Mouse (Mus musculus) cortical plate, adult 2 months (tissue): ENCODE data around the gene Hoxa10. TPM values are rescaled to one million over a fixed set of nuclear protein-coding genes. Genes with fewer than 3 reads are reported as not detected.
A peak's percentile ranks its signal among the peaks of the same experiment; 100 is the strongest.

Experiments used
- H3K27ac ChIP-seq: fragments of 200-500 bp; 2 replicates; pipeline ENCODE4 v1.5.1; 2012; ENCODE audit warnings: low read length, control low read depth, inconsistent platforms; ENCODE audit not compliant: insufficient read depth
- H3K4me1 ChIP-seq: fragments of 200-500 bp; 2 replicates; pipeline ENCODE4 v1.6.1; 2011; ENCODE audit warnings: low read length; ENCODE audit not compliant: control insufficient read depth, insufficient read depth
- H3K4me3 ChIP-seq: fragments of 200-500 bp; 2 replicates; pipeline ENCODE4 v1.5.1; 2011; ENCODE audit warnings: mild to moderate bottlenecking, low read length, control low read depth; ENCODE audit not compliant: insufficient read depth
- CTCF ChIP-seq: fragments of 200-500 bp; IDR thresholded peaks from 2 replicates; pipeline ENCODE4 v1.5.1; 2011; ENCODE audit warnings: mild to moderate bottlenecking, control low read depth, low read length; ENCODE audit not compliant: insufficient read depth; ENCODE audit errors: extremely low read depth
- POLR2A ChIP-seq: fragments of 200-500 bp; IDR thresholded peaks from 2 replicates; pipeline ENCODE4 v1.6.1; 2011; ENCODE audit warnings: mild to moderate bottlenecking, low read length, control low read depth; ENCODE audit not compliant: insufficient read depth; ENCODE audit errors: extremely low read depth
- polyA plus RNA-seq: library from polyadenylated mRNA; depleted of rRNA; stranded (reverse); fragments of >200 nt; gene quantifications from 2 replicates; pipeline ENCODE4 v1.2.3, GENCODE M21; 2012

Gene Hoxa10
- polyA plus RNA-seq, 1 experiment: not detected

GRCm38 (mm10) chr6:52211961-52212360 lies 28.7 kb downstream of the Hoxa10 start:
- Histone ChIP-seq H3K4me1 (no peaks in the 10 kb centered on the region), H3K27ac (no peak overlapping the region), H3K4me3 (no peak overlapping the region)
- TF ChIP-seq POLR2A (no peak), CTCF (no peak)

GRCm38 (mm10) chr6:52211170-52211935 lies 29.3 kb downstream of the Hoxa10 start:
- Histone ChIP-seq H3K4me1 (no peaks in the 10 kb centered on the region), H3K27ac (no peak overlapping the region), H3K4me3 (no peak overlapping the region)
- TF ChIP-seq CTCF: peak; percentile 30; the same call in 1 of the 2 replicates
- no peak for TF ChIP-seq POLR2A

GRCm38 (mm10) chr6:52209685-52210046 lies 31.0 kb downstream of the Hoxa10 start:
- Histone ChIP-seq H3K4me3 (no peak overlapping the region), H3K27ac (no peak overlapping the region), H3K4me1 (no peaks in the 10 kb centered on the region)
- TF ChIP-seq POLR2A (no peak), CTCF (no peak)

- Histone ChIP-seq H3K27ac (no peak overlapping the region), H3K4me3 (no peak overlapping the region), H3K4me1 (no peaks in the 10 kb centered on the region)
- TF ChIP-seq POLR2A: no peak
- TF ChIP-seq CTCF: no peak
These were observed 31.6 kb downstream of the Hoxa10 start for GRCm38 (mm10) chr6:52208868-52209684.

- Histone ChIP-seq H3K4me3 (no peak within 1 kb of the TSS), H3K27ac (no peak within 1 kb of the TSS), H3K4me1 (no peaks in the 10 kb centered on the region)
- TF ChIP-seq POLR2A (no peak), CTCF (no peak)
These were observed 32.4 kb downstream of the Hoxa10 start, which contains the start of gene Hoxa6 for GRCm38 (mm10) chr6:52208072-52208867. Hoxa6 (minus strand) TSS chr6:52208722.

GRCm38 (mm10) chr6:52207684-52207976 lies 33.0 kb downstream of the Hoxa10 start:
- TF ChIP-seq CTCF (no peak), POLR2A (no peak)
- Histone ChIP-seq H3K4me3 (no peak overlapping the region), H3K4me1 (no peaks in the 10 kb centered on the region), H3K27ac (no peak overlapping the region)

- Histone ChIP-seq H3K4me3 (no peak overlapping the region), H3K27ac (no peak overlapping the region), H3K4me1 (no peaks in the 10 kb centered on the region)
- TF ChIP-seq POLR2A (no peak), CTCF (no peak)
These were observed 33.6 kb downstream of the Hoxa10 start for GRCm38 (mm10) chr6:52206882-52207683.

- no peak overlapping the region for H3K27ac ChIP-seq
- no peak overlapping the region for H3K4me3 ChIP-seq
- H3K4me1 ChIP-seq: no peaks in the 10 kb centered on the region
- TF ChIP-seq POLR2A (no peak), CTCF (no peak)
These were observed 34.7 kb downstream of the Hoxa10 start for GRCm38 (mm10) chr6:52205638-52206621.
